Mouse (Mus musculus): ENCODE results near the gene Col2a1.

Col2a1 gene

DNA sequence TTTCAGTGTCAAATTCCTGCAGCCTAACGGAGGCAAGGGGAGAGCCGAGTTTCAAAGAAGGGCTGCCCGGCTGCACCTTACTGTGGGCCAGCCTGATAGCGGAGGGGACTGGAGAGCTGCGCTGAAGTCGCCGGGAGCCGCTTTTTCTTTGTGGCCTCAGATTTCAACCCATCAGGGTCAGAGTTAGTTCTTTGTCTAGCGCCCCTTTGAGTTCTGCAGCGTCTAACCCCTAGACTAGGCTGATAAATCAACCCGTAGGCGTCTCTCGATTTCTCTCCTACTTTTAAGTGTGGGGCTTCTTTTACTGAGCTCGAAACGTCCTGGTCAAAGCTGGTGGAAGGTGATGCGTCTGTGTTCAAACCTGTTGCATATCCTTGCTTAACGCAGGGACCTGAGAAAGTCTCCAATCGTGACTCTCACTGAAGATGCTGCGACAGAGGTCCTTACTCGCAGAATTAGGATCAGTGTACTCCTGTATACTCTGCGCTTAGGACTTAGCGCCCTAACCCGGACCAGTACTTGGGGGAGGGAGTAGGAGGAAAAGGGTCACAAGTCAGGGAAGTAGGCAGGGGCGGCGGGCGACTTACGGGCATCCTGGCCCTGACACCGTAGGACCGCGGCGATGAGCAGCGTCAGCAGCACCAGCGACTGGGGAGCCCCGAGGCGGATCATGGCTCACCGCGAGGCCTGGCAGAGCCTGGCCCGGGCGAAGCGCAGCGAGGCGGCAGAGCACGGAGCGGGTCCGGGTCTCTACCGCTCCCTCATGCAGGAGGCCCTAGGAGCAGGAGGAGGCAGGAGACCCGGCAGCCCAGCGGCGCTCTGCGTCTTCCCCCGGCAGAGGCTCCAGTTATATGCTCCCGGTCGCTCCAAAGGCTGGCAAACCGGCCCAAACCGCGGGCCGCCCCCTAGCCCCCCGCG lies at the start of gene Col2a1:
Gene Col2a1, minus strand, starts transcription at position 874 of the 918 bp plus-strand sequence.
- DNase-seq (ENCODE audit: extremely low read depth, low read depth) = no peak

DNA sequence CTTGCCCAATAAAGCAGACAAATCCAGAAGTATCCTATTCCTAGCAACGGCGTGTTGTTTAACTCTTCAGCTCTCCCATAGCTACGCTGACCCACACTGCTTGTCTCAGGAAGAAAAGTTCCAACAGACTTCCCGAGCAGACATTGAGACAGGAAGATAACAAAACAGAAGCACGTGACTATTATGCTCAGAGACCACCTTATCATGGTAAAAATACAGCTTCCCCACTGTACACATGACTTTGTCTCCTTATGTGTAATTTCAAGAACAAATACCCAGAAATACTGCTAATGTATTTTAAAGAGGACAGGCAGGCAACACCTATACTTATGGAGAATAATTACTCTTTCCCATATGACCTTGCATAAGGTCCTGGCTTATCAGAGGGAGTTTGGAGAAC lies 47.2 kb upstream of the Col2a1 start:
- no peak for DNase-seq (ENCODE audit: extremely low read depth, low read depth)

DNA sequence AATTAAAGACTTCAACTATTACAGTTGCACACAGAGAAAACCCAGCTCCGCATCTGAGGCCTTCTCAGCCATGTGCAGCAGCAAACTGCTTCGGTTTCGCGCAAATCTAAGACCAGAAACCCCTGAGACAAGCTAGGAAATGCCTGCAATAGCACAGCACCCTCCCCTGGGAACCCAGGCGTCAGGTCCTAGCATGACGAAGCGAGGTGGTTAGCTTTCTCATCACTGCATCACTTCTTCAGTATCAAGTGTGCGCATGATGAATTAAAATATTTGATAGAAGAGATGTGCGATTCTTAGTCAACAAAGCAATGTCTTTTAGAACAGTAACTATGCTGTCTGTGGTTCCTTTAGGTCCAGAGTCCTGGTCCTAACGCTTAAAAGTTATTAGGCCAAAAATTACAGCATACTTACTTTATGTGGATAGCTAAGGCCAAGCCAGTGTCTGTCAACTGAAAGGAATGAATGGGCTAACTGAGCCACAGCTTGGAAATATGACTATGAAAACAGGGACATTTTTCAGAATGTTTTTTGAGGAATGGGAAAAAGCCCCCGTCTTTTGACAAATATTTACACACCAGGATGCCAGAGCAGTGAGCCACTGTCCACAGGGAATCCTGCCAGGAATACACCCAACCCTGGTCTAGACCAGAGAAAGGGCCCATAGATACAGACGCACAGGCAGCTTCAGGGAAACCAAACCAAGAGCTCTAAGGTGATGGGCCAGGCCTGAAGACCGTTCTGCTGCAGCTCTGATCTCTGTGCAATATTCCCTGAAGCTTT lies 44.6 kb upstream of the Col2a1 start:
- DNase-seq (ENCODE audit: extremely low read depth, low read depth) = no peak

DNA sequence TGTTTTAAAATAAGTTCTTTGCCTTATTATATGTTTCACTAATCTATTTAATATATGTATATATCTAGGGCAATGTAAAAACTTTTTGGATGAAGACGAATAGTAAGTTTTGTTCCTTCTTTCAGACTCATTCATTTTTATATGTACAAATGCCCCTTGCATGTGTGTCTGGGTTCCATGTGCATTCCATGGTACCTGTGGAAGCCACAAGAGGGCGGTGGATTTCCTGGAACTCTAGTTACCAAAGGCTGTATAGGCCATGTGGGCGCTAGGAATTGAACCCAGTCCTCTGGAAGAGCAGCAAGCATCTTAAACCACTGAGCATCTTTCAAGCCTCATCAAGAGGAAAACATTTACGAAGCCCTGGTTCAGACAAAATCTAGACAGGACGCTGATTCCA lies 39.9 kb upstream of the Col2a1 start:
- no peak for DNase-seq (ENCODE audit: extremely low read depth, low read depth)

DNA sequence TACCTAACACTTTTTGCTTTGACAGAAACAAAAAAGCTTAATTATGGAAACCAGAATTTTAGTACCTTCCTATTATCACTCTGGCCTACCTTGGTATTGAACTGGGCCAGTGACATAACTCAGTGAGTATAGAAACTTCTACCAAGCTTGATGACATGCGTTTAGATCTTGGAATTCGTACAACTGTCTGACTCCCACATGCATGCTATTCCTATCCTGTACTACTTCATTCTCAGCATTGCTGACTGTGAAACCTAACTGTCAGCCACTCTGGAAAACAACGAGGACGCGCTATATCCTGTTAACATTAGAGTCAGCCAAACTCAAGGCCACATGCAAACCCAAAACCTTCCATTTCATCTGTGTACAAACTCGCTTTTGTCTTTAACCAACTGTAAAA lies 39.5 kb upstream of the Col2a1 start:
- DNase-seq (ENCODE audit: extremely low read depth, low read depth) = no peak

DNA sequence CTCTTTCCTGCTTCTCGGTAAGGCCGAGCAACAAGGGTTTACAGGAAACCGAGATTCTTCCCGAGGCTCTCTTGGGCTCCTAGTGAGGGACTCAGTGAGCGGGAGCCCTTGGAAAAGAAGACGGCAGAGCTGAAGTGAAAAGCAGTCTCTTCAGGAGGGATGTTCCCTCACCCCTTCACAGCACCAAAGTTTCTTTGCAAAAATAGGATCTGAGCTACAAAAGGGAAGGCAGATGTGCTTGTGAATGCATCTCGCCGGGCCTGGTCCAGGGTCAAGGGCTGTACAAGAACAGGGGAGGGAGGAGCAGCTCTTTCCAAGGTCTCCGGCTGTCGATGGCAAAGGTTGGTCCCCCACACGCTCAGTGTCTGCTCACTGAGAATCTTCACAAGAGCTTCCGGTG lies 38.0 kb upstream of the Col2a1 start:
- no peak for DNase-seq (ENCODE audit: extremely low read depth, low read depth)

DNA sequence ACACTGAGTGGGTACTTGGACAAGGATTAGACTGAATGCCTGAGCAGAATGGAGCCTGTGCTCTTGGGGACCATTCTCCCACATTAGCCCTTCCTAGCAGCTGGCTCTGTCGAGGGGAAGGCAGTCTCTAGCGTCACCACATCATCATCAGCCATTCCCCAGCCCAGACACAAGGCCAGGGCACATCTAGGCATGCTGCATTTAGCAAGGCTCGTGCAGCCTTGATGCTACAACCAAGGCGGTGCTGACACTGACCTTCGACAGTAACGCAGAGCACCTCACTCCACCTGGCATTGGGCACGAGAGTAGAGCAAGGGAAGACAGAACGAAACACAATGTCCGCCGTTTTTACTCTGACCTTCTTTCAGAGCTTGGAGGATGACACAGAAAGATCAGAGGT lies 35.2 kb upstream of the Col2a1 start:
- DNase-seq (ENCODE audit: extremely low read depth, low read depth) = no peak

DNA sequence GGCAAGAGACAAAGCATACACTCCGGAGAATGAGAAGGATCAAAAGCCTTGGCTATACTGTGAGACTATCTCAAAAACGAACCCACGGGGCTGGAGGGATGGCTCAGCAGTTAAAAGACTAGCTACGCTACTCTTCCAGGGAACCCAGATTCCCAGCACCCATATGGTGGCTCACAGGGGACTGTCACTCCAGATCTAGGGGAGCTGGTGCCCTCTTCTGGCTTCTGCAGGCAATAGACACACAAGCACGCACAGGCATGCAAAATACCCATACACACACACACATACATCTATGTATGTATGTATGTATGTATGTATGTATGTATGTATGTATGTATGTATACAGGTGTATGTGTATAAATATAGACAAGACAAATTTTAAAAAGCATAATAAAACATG lies 32.1 kb upstream of the Col2a1 start:
- DNase-seq (ENCODE audit: extremely low read depth, low read depth) = peak; percentile 6

DNA sequence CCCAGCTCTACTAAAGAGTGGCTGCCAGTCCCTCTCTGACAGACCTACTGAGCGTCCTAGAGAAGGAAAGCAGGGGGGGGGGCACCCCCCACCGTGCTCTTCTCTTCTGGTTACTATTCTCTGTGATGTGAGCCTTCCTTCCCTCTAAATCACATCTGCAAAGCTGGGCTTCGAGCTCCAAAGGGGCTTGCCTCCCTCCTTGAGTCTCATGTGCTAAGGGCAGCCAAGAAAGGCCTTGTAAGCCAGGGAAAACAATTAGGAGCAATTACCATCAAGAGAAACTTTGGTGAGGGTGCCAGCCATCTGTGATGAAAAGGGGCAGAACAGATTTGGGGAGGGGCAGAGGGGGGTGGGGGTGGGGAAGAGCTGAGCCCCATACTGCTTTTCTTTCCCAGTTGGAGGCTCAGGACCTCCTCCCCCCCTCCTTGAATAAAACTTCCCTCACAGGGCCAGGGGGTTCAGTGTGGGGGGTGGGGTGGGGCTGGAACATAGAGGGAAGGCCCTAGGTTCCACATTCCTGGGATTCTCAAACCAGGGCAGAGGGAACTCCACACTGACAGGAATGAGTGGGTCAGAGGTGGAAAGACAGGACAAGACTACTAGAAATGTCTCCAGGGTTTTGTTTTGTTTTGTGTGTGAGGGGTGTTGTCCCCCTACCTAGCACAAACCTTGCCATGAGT lies 30.7 kb upstream of the Col2a1 start:
- DNase-seq (ENCODE audit: extremely low read depth, low read depth) = no peak

DNA sequence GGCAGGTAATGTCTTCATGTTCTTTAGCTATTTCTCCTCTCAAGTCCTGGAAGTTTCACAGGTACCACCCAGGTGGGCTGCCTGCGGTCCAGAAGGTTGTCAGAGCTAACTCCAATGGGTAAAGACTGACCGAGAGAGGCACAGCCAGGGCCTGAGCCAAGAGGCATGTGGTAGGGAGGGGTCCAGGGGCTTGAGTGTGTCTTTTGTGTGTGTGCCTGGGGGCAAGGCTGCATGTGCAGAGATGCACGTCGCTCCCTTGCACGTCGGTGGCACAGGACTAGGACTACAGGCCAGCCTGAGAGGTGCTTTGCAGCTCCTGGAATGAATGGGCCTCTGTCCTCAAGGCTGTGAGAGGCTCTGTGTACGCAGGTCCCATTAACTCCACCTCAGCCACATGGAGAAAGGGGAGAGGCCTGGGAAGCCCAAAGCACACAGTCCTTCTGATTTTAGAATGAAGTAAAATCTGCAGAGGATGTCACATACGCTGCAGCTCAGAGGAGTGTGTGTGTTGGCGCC lies 28.8 kb upstream of the Col2a1 start:
- no peak for DNase-seq (ENCODE audit: extremely low read depth, low read depth)

DNA sequence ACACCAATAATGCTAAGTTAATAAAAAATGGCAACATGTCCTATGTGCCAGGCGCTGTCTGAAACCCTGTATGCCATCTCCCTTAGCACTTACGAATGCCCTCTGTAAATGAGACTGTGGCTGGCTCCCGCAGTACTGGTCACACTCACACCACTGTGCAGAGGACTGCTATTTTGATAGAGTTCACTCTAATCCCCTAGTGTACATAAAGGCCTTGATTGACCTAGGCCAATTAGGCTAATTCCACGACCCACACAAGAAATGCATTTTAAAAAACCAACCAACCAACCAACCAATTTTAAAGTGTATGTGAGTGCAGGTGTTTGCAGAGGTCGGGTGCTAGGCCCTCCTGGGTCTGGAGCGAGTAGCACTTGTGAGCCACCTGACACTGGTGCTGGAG lies 25.3 kb upstream of the Col2a1 start:
- DNase-seq (ENCODE audit: extremely low read depth, low read depth) = no peak

DNA sequence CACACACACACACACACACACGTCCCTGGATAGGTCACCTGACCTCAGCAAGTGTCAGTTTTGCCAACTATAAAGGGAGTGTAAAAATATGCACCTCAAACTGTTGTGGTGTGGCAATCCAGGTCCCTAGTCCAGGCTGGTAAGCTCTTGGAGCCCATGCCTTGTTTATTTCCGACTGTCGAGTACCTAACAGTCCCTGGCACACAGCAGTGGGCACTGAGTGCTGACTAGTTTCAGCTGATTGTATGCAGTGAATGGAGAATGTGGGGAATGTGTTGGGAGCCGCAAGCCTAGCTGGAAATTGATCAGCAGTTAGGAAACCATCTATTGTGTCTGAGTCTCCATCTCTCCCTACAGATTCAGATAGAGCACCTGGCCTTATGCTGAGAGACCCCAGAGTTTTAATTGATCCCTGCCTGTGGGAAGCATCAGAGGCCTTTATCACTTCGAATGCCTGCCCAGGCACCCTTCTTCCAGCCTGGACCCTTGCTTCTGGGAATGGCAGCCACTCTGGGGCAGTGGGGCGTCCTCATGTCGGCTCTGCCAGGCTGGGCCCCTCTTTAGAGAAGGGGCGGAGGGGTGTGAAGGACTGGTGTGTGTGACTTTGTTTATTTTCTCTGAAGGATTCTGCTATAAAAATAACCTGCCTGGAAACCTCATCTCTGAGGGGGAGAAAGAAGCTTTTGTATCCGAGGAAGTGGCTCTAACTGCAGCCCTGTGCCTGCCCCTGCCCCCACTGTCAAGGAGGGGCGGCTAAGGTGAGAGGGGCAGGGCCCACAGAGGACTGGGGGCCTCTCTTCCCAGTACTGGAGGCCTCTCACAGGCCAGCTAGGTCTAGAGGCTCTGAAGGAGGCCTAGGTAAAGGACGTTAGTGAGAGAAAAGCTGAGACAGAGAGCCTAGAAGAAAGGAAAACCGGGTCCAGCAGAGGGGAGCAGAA lies 22.7 kb upstream of the Col2a1 start:
- DNase-seq (ENCODE audit: extremely low read depth, low read depth) = no peak

DNA sequence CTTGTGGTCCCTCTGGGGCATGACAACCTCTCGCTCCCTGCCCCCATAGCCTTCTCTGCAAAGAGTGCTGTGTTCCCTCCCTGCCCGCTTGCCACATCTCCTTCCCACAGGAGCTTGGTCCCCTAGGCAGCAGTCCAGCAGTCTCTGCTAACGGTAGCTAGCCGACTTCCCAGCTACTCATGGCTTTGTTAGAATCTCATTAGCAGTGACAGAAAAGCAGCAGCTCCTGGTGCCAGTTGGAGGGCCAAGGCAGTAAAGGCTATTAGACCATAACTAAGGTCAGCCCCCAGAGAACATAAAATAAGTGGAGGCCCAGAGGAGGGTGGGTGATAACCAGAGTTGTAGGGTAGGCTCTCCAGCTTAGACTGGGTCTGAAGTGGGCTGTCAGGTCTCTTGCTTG lies 21.1 kb upstream of the Col2a1 start:
- DNase-seq (ENCODE audit: extremely low read depth, low read depth) = no peak

DNA sequence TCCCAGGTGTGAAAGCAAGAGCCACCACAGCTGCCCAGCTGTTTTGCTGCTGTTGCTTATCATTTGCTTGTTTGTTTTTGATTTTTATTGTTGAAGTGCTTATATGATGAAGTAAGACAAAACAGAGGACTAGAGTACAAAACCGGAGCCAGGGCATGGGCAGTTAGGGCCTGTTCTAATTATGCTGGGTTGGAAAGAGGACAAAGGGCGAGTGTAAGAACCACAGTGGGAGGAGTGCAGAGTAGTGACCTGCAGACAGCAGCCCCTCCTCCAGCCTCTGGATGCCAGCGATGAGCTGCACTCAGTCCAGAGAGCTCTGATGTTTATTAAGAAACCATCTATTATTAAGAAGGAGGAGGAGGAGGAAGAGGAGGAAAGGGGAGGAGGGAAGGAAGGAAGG lies 18.6 kb upstream of the Col2a1 start:
- no peak for DNase-seq (ENCODE audit: extremely low read depth, low read depth)

DNA sequence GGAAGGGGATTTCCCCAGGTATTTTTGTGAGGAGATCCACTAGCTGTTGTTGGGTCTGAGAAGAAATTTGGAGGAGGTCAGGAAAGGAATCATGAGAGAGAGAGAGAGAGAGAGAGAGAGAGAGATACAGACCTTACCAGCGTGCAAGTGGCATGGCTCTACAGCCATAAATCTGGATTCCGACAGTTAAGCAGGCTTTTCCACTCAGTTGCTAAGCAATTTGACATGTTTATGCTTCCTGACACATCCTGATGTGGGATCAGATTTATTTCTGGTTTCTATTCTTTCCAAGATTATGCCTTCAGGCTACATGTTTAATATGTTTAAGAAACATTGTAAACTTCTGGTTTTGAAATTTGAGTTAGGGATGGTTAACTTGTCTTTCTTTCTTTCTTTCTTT lies 17.4 kb upstream of the Col2a1 start:
- DNase-seq (ENCODE audit: extremely low read depth, low read depth) = no peak

DNA sequence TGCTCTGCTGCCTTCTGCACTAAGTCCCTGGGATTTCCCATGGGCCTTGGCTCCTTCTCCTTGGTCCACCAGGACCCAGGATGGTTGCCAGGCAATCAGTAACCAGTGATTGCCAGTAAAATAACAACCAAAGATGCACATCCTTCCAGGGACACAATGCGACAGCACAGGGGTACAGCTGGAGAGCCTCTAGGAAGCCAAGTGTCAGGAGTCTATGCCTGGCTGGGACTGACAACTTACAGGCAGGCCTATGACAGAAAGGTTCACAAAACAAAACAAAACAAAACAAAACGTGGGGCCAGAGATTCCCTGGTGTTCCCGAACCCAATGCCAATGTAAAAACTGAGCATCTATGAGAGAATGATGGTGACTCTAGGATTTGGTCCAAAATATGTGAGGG lies 14.6 kb upstream of the Col2a1 start:
- DNase-seq (ENCODE audit: extremely low read depth, low read depth) = no peak

DNA sequence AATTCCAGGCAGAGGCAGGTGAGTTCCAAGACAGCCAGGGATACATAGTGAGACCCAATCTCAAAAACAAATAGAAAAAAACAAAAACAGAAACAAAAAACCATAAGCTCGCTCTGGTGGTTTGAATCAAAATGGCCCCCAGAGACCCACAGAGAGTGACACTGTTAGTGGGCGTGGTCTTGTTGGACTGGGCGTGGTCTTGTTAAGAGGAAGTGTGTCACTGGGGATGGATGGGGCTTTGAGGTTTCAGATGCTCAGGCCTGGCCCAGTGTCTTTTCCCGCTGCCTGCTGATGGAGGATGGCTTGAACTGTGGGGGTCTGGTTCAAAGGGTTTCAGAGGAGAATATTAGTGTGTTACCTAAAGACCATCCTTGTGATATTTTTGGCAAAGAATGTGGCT lies 13.4 kb upstream of the Col2a1 start:
- DNase-seq (ENCODE audit: extremely low read depth, low read depth) = peak; percentile 58

DNA sequence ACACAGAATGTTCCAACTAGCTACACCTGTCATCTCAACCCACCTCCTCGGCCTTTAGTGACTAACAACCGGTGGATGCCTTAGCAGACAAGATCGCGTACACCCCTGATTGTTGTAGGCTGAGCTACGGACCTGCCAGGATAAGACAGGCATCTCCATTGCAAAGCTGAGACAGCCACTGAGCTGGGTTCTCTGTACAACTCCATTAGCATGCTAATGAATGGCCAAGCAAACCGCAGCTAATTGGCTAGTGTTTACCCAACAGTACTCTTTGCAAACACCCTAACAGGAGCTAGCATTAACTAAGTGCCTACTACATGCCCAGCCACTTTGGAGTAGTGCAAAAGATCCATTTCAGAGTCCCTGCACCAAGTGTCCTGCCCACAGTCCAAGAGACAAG lies 8.3 kb upstream of the Col2a1 start:
- DNase-seq (ENCODE audit: extremely low read depth, low read depth) = no peak

DNA sequence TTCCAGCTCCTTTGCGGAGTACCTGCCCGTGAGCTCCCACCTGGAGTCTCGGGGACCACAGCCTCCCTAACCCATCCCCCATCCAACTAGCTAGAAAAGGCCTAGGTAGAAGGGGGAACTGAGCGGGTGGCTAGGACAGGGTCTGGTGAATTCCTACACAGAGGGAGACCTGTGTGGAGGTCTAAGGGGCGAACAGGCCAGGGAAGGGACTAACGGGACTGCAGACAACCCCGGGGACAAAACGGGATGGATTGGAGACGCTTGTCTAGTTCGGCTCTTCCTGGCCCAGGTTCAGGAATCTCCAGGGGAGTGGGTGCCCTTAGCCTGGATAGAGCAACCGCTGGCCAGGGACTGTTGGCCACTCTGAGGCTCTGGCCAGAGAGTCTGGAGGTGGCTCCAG lies 686 bp upstream of the Col2a1 start:
- no peak for DNase-seq (ENCODE audit: extremely low read depth, low read depth)

DNA sequence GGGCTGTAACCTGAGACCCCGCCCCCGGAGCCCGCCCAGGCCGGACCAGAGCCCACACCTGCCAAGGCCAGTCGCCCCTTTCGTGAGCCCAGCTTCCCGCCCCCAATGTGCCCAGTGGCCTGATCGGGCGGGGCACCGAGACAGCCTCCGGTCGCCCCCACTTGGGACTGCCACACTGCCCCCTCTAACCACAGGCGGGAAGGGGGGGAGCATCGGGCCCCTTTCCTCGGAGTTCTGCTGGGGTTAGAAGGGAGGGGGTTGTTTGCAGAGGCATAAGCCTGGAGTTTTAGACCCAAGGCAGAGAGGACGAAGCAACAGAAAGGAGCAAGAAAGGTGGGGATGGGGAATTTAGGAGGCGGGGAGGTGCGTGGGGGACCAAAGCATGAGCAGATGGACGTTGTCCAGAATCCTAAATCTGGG lies 255 bp upstream of the Col2a1 start:
- DNase-seq (ENCODE audit: extremely low read depth, low read depth) = no peak

Data from MEL-GATA-1-ER (cell line).